Mouse (Mus musculus): Measurements from ENCODE around the gene Slc5a8. TPM values are rescaled to one million over a fixed set of nuclear protein-coding genes. Genes with fewer than 3 reads are reported as not detected.

Slc5a8 gene
- polyA plus RNA-seq, 1 experiment from 2014 or later = 0.07 TPM

Other genes with a start within 250 kb of the Slc5a8 start
- 3.5 and 5.8 TPM in 2 replicates for gene Spic, start 201.0 kb upstream of the Slc5a8 start, polyA plus RNA-seq (2016; fragmentation: Nextera tagmentation; extraction: Ambion mirVana)
- gene Arl1, start 155.1 kb upstream of the Slc5a8 start, polyA plus RNA-seq (2016; fragmentation: Nextera tagmentation; extraction: Ambion mirVana) = 75.3 and 77.7 TPM in 2 replicates
- gene Utp20, start 59.2 kb upstream of the Slc5a8 start, polyA plus RNA-seq (2016; fragmentation: Nextera tagmentation; extraction: Ambion mirVana) = 15.5 and 17.2 TPM in 2 replicates

Data from liver, embryonic 12.5 days (tissue).